Mouse (Mus musculus) kidney, adult 8-10 months (tissue): ENCODE data around the gene Myo19.

Experiments
- DNase-seq, 2 experiments: peaks; one replicate each; pipeline ENCODE4 v3.0.0; 2022

Myo19 gene

GRCm38 (mm10) chr11:84886767-84887511, 7.0 kb downstream of the Myo19 start:
- DNase-seq, result peak in 1 of 2 experiments; percentile 34

- DNase-seq, result no peak
Observed at GRCm38 (mm10) chr11:84888025-84888424, 8.1 kb downstream of the Myo19 start.

GRCm38 (mm10) chr11:84889492-84889891, 9.5 kb downstream of the Myo19 start:
- DNase-seq, result no peak

- DNase-seq, result no peak
Observed at GRCm38 (mm10) chr11:84891705-84892104, 11.8 kb downstream of the Myo19 start.

- DNase-seq, result no peak
Observed at GRCm38 (mm10) chr11:84893113-84893512, 13.2 kb downstream of the Myo19 start.

- no peak for DNase-seq
Observed at GRCm38 (mm10) chr11:84904597-84905144, 24.7 kb downstream of the Myo19 start.

- no peak for DNase-seq
Observed at GRCm38 (mm10) chr11:84907081-84907480, 27.1 kb downstream of the Myo19 start.

- DNase-seq, result no peak
Observed at GRCm38 (mm10) chr11:84908480-84908879, 28.5 kb downstream of the Myo19 start.

- no peak for DNase-seq
Observed at GRCm38 (mm10) chr11:84910411-84910810, 30.5 kb downstream of the Myo19 start.

- no peak for DNase-seq
Observed at GRCm38 (mm10) chr11:84914673-84915072, 34.7 kb downstream of the Myo19 start.

GRCm38 (mm10) chr11:84916053-84916702, 36.2 kb downstream of the Myo19 start, which contains the start of gene Znhit3:
TSS of gene Znhit3 (minus strand) at chr11:84916366.
- DNase-seq, result peak; percentile 86 to 92

- no peak for DNase-seq
Observed at GRCm38 (mm10) chr11:84916703-84917300, 36.9 kb downstream of the Myo19 start.

GRCm38 (mm10) chr11:84918425-84918824, 38.5 kb downstream of the Myo19 start:
- peak; percentile 65 to 92 for DNase-seq

- peak in 1 of 2 experiments; percentile 40 for DNase-seq
Observed at GRCm38 (mm10) chr11:84919276-84919675, 39.3 kb downstream of the Myo19 start.

GRCm38 (mm10) chr11:84919951-84920350, 40.0 kb downstream of the Myo19 start:
- no peak for DNase-seq

GRCm38 (mm10) chr11:84920981-84921380, 41.0 kb downstream of the Myo19 start:
- DNase-seq, result no peak

GRCm38 (mm10) chr11:84932261-84932660, 52.3 kb downstream of the Myo19 start:
- no peak for DNase-seq

- DNase-seq, result no peak
Observed at GRCm38 (mm10) chr11:84939508-84940053, 59.6 kb downstream of the Myo19 start.

- no peak for DNase-seq
Observed at GRCm38 (mm10) chr11:84940140-84940539, 60.2 kb downstream of the Myo19 start.

- peak in 1 of 2 experiments; percentile 66 for DNase-seq
Observed at GRCm38 (mm10) chr11:84943948-84944347, 64.0 kb downstream of the Myo19 start.

GRCm38 (mm10) chr11:84944639-84945435, 64.9 kb downstream of the Myo19 start:
- DNase-seq, result no peak

GRCm38 (mm10) chr11:84945841-84946240, 65.9 kb downstream of the Myo19 start:
- DNase-seq, result peak; percentile 57 to 75
